Mouse (Mus musculus) testis, adult 2 months (tissue): Measurements from ENCODE around the gene Lemd2.

ENCODE experiments used
- CTCF ChIP-seq: fragments of 200-500 bp; IDR thresholded peaks from 2 replicates; pipeline ENCODE4 v1.5.1; 2012; ENCODE audit warnings: low read depth, mild to moderate bottlenecking, inconsistent platforms, low read length, moderate library complexity; ENCODE audit not compliant: control insufficient read depth, insufficient read depth, insufficient replicate concordance
- POLR2A ChIP-seq: fragments of 200-500 bp; IDR thresholded peaks from 2 replicates; pipeline ENCODE4 v1.6.1; 2012; ENCODE audit warnings: low read depth, mild to moderate bottlenecking, inconsistent platforms, low read length, moderate library complexity; ENCODE audit not compliant: control insufficient read depth

DNA sequence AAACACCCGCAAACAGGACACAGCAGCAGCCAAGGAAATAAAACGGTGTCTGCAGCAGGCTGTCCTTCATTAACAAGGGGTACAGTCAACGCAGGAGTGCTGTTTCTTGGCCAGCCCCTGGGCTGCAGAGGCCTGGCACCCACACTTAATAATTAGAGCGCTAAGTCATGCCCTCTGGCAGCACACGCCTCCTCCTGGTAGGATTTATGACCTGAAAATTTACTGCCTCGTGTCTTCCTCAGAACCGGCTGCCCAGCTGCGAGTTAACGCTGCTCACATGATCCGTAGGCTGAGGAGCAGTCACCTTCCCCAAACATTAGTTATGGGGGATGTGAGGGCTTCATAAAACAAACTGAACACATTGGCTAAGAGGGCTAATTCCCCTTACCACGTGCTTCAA lies 3.5 kb downstream of the Lemd2 start:
- TF ChIP-seq CTCF (no peak), POLR2A (no peak)
